Mouse (Mus musculus) limb, embryonic 15.5 days (tissue): ENCODE results near the gene Mapk7. TPM values are rescaled to one million over a fixed set of nuclear protein-coding genes. Genes with fewer than 3 reads are reported as not detected.
A peak's percentile ranks its signal among the peaks of the same experiment; 100 is the strongest.

Experiments
- ATAC-seq: fragments of 200-750 bp; cut with Nextera tagmentation; 2 replicates; pipeline ENCODE4 v1.8.0; 2017; ENCODE audit warnings: low read depth, moderate TSS enrichment; ENCODE audit not compliant: insufficient number of reproducible peaks, low FRiP score, low TSS enrichment
- H3K27ac ChIP-seq: fragments of 300-500 bp; sonication (generic); 2 replicates; pipeline ENCODE4 v1.5.1; 2015; ENCODE audit warnings: moderate library complexity, mild to moderate bottlenecking, inconsistent platforms
- H3K27me3 ChIP-seq: fragments of 300-500 bp; sonication (generic); 2 replicates; pipeline ENCODE4 v1.6.1; 2015; ENCODE audit warnings: inconsistent platforms
- H3K36me3 ChIP-seq: fragments of 300-500 bp; sonication (generic); 2 replicates; pipeline ENCODE4 v1.6.1; 2015; ENCODE audit warnings: inconsistent platforms
- H3K4me1 ChIP-seq: fragments of 300-500 bp; sonication (generic); 2 replicates; pipeline ENCODE4 v1.6.1; 2015; ENCODE audit warnings: inconsistent platforms
- H3K4me2 ChIP-seq: fragments of 300-500 bp; sonication (generic); 2 replicates; pipeline ENCODE4 v1.6.1; 2015; ENCODE audit warnings: mild to moderate bottlenecking, inconsistent platforms
- H3K4me3 ChIP-seq: fragments of 300-500 bp; sonication (generic); 2 replicates; pipeline ENCODE4 v1.5.1; 2015; ENCODE audit warnings: mild to moderate bottlenecking, inconsistent platforms
- H3K9ac ChIP-seq: fragments of 300-500 bp; sonication (generic); 2 replicates; pipeline ENCODE4 v1.6.1; 2015; ENCODE audit warnings: inconsistent platforms
- H3K9me3 ChIP-seq: fragments of 300-500 bp; sonication (generic); 2 replicates; pipeline ENCODE4 v1.6.1; 2016; ENCODE audit warnings: inconsistent platforms
- WGBS: fragments of 180-500 bp; shearing (Covaris S2); methylation state at CpG from one replicate; pipeline ENCODE4 v1.1.7; 2015; 5-methylcytosine and 5-hydroxymethylcytosine counted together
- polyA plus RNA-seq: library from polyadenylated mRNA; unstranded; fragments of >200 nt; fragmentation: Nextera tagmentation; extraction: Ambion mirVana; gene quantifications from 2 replicates; pipeline ENCODE4 v1.2.1, GENCODE M21; 2015

The Mapk7 gene
- polyA plus RNA-seq, 1 experiment from 2014 or later = 65.0 TPM

DNA sequence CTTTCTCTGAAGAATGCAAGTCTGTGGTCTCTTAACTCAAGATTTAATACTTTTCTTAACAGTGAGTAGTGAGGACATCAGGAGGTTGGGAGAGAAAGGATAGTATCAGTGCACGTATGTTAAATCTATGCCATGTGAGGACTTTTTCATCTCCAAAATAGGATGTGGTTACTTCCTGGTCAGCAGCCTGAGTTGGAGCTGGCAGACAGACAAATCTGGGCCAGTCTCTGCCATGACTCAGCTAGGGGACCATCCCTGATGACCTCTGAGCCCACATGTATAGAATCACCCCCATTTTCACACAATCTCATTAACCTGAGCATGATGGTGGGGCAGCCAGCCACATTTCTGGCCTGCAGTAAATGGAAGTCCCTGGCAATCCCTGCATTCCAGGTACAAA, 23.8 kb upstream of the Mapk7 start:
- no peak for ATAC-seq
- Histone ChIP-seq H3K9ac (no peak overlapping the region), H3K27ac (no peak overlapping the region), H3K36me3 (peaks cover 74% of the 10 kb centered on the region), H3K4me1 (no peaks in the 10 kb centered on the region), H3K27me3 (no peaks in the 10 kb centered on the region), H3K4me2 (no peak overlapping the region), H3K9me3 (no peaks in the 10 kb centered on the region), H3K4me3 (no peak overlapping the region)
- WGBS = 85% methylated on average over 1 of the region's 1 CpGs

DNA sequence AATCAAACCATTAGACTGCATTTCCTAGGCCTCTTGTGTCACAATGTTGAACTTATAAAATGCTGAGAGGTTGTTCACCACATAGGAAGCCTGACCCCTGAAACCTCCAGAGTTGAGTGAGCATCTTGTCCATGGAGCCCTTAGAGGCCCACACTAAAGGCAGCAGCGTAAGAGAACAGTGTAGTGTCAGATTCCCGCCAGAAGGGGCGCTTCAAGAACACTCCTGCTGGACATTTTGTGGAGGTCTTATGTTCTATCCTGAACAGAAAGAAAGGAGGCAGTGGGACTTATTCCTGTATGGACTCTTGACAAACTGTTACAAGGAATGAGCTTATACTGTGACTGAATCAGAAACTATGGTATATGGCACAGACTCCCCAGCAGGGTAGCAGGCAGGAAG, 20.7 kb upstream of the Mapk7 start:
- Histone ChIP-seq H3K9ac (no peak overlapping the region), H3K27me3 (no peaks in the 10 kb centered on the region), H3K9me3 (no peaks in the 10 kb centered on the region), H3K36me3 (peaks cover 50% of the 10 kb centered on the region), H3K4me2 (no peak overlapping the region), H3K4me3 (no peak overlapping the region), H3K4me1 (no peaks in the 10 kb centered on the region), H3K27ac (no peak overlapping the region)
- ATAC-seq = no peak
- WGBS = 42% methylated on average over 3 of the region's 3 CpGs

DNA sequence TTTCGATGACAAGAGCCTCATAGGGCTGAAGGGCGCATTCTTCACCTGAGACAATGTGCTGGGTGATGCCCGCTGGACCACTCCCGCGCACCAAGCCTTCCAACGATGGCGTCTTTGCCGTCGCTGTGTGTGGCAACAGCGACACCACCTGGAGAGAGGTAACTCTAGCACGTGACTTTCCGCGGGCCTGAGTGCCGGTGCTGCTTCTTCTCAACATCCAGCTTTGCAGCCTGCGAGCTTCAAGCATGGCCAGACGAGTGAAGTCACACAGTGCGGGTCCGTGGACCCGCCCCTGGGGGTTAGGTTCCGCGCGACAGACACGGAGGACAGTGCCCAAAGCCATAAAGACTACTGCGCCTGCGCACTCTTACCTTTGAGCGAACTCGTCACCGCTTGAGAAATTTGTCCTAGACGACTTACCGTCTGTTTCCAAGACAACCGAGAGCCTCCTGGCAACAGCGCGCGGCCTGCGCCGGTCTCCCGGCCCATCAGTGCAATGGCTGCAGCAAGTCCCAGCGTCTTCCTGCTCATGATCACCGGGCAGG, 10.6 kb upstream of the Mapk7 start, which contains the start of gene B9d1:
Gene B9d1 (plus strand): TSS at position 432 of the 545 bp plus-strand sequence.
- Histone ChIP-seq H3K4me1 (peaks cover 19% of the 10 kb centered on the region), H3K36me3 (no peaks in the 10 kb centered on the region), H3K9me3 (no peaks in the 10 kb centered on the region), H3K27ac (peak within 1 kb of the TSS; percentile 89), H3K4me3 (peak within 1 kb of the TSS; percentile 60), H3K4me2 (peak within 1 kb of the TSS; percentile 63), H3K9ac (peak within 1 kb of the TSS; percentile 52; the same call in 1 of the 2 replicates), H3K27me3 (no peaks in the 10 kb centered on the region)
- ATAC-seq = peak; percentile 86
- under 1% methylated on average over 39 of the region's 39 CpGs for WGBS

DNA sequence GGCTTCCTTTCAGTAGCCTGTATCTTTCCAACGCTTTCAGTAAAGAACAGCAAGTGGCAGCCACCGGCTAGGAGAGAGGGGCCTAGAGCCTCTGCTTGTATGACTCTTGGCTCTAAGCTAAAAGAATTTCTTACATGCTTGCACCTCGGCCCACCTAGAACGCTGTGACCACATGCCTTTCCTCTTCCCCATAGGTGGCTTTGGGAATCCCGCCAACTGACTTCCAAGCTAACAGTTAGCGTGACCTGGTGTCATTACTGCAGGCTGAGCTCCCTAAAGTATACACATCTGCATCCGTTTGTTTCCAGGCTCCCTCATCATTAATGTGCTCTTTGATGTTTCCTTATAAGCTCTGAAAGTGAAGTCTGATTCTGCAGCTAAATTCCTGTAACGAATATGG, 9.7 kb upstream of the Mapk7 start:
- ATAC-seq = no peak
- H3K4me2 ChIP-seq = no peak overlapping the region
- no peak overlapping the region for H3K27ac ChIP-seq

DNA sequence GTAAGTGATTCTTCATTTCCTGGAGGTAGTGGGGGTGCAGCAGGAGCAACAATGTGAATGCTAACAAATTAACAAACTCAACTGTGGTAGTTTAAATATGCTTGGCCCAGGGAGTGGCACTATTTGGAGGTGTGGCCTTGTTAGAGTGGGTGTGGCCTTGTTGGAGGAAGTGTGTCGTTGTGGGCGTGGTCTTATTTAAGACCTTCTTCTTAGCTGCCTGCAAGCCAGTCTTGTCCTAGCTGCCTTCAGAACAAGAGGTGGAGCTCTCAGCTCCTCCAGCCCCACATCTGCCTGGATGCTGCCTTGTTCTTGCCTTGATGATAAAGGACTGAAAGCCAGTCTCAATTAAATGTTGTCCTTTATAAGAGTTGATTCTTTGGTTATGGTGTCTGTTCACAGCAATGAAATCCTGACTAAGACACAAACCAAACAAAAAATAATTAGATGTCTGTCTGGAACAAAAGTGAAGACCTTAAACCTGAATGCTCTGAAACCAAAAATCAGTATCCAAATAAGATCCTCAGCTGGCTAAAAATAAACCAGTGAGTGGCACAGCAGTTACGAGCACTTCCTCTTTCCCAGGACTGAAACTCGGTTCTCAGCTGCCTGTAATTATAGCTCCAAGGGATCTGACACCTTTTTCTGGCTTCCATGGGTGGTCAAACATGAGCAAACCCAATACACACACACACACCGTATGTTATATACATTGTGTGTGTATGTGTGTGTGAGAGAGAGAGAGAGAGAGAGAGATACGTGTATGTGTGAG, 4.7 kb upstream of the Mapk7 start:
- peaks cover 1% of the 10 kb centered on the region; the same call in 1 of the 2 replicates for H3K4me1 ChIP-seq
- no peak overlapping the region for H3K9ac ChIP-seq
- H3K4me2 ChIP-seq = no peak overlapping the region
- H3K4me3 ChIP-seq = no peak overlapping the region
- WGBS = 55% methylated on average over 6 of the region's 6 CpGs
- no peak for ATAC-seq
- no peaks in the 10 kb centered on the region for H3K9me3 ChIP-seq
- H3K27me3 ChIP-seq = no peaks in the 10 kb centered on the region
- H3K27ac ChIP-seq = no peak overlapping the region
- no peaks in the 10 kb centered on the region for H3K36me3 ChIP-seq

More for the DNA sequence above, 9.7 kb upstream of the Mapk7 start:
- no peak overlapping the region for H3K9ac ChIP-seq
- peaks cover 19% of the 10 kb centered on the region for H3K4me1 ChIP-seq
- H3K27me3 ChIP-seq = no peaks in the 10 kb centered on the region
- no peak overlapping the region for H3K4me3 ChIP-seq
- 30% methylated on average over 8 of the region's 8 CpGs for WGBS
- H3K9me3 ChIP-seq = no peaks in the 10 kb centered on the region
- no peaks in the 10 kb centered on the region for H3K36me3 ChIP-seq

DNA sequence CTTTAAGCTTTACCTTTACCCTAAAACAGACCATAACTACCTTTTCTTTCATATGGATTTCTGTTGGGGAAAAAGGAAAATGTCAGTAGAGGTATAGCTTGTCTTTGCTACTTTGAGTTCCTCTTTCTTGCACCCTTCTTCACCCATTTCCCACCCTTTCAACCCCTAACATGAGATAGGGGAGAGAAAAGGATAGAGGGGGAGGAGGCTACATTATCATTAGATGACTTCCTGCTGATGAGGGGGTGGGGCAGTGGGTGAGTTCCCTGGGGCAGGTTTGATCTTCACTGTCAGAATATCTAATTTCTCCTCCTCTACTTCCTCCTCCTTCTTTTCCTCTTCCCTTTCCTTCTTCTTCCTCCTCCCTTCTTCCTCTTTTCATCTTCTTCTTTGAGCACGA, 3.3 kb upstream of the Mapk7 start:
- no peaks in the 10 kb centered on the region for H3K9me3 ChIP-seq
- no peak overlapping the region for H3K4me3 ChIP-seq
- 81% methylated on average over 1 of the region's 1 CpGs for WGBS
- no peaks in the 10 kb centered on the region for H3K27me3 ChIP-seq
- H3K4me2 ChIP-seq = no peak overlapping the region
- H3K27ac ChIP-seq = no peak overlapping the region
- no peak overlapping the region for H3K9ac ChIP-seq
- no peaks in the 10 kb centered on the region for H3K36me3 ChIP-seq
- no peak for ATAC-seq
- peaks cover 11% of the 10 kb centered on the region for H3K4me1 ChIP-seq

DNA sequence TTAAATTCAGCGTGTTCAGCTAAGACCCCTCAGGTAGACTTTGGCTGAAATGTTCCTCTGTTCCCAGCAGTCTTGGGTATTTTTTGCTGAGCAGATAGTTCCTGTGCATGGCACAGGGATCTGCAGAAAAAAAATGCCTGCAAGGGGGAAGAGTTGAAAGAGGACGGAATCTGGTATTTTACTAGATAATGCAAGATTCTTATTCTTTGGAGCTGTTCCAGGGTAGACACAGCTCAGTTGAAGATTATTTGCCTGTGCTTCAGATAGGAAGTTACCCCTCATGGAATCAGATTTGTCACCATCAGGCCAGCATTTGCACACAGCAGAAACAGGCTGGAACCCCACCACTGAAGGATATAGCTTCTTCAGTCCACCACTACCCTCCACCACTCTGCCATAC, 1.3 kb upstream of the Mapk7 start:
- H3K4me1 ChIP-seq = peaks cover 11% of the 10 kb centered on the region
- H3K27me3 ChIP-seq = no peaks in the 10 kb centered on the region
- WGBS = 82% methylated on average over 2 of the region's 2 CpGs
- ATAC-seq = no peak
- H3K4me2 ChIP-seq = no peak overlapping the region
- no peak overlapping the region for H3K4me3 ChIP-seq
- H3K9ac ChIP-seq = no peak overlapping the region
- H3K36me3 ChIP-seq = peaks cover 15% of the 10 kb centered on the region
- no peaks in the 10 kb centered on the region for H3K9me3 ChIP-seq
- H3K27ac ChIP-seq = peak overlapping the region; percentile 89

DNA sequence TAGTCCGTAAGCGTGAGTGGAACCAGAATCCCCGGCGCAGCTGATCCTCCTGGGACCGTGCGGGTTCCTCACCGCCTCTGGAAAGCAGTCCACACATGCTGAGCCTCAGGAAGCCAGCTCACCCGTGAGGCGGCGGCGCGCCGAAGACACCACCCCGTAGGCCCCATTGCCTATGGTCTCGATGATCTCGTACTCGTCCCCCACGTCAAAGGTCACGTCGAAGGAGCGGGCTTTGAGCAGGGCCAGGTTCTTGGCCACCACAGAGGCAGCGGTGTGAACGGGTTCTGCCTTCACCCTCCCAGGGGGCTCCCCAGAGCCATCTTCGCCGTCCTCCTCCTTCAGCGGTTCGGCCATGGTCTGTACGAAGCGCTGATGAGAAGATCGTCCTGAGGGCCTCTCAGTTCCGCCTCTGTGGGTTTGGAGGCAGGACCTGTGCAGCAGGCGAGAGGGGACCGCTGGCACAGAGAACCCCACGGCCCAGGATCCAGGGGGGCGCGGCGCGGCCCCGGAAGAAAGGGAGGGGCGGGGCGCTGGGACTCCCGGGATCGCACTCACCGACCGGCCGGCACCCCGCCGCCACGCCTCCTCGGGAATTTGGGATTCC, 579 bp downstream of the Mapk7 start:
- ATAC-seq = peak; percentile 23; the same call in 1 of the 2 replicates
- H3K4me2 ChIP-seq = peak overlapping the region; percentile 76
- no peaks in the 10 kb centered on the region for H3K9me3 ChIP-seq
- peak overlapping the region; percentile 90 for H3K4me3 ChIP-seq
- peaks cover 28% of the 10 kb centered on the region for H3K4me1 ChIP-seq
- peaks cover 34% of the 10 kb centered on the region for H3K36me3 ChIP-seq
- WGBS = under 1% methylated on average over 49 of the region's 50 CpGs
- H3K27ac ChIP-seq = peak overlapping the region; percentile 84
- no peaks in the 10 kb centered on the region for H3K27me3 ChIP-seq
- peak overlapping the region; percentile 75 for H3K9ac ChIP-seq

DNA sequence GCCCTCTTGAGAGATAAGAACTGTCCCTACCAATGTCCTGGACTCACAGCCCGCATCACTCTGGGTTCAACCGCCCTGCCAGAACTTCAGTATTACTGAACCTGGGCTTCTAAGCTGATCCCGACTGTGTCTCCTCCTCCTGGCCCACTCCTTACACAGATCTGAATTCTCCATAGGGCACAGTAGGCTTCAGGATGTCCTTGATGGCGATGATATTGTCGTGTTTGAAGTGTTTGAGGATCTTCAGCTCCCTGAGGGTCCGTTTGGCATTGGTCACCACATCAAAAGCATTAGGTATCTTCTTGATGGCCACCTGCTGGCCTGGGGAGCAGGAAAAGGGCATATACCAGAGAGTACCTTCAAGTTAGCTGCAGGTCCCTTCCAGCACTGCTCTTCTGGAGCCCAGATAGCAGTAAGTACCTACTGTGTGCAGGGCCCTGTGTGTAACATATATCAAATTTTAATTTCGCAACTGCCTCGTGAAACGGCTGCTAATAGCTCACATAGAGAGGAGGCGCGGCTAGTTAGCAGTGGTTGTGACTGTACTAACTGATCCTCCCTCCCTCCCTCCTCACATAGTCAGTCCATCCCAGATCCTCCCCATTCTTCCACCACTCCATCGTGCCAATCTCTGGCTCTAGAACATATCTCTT, 1.3 kb downstream of the Mapk7 start:
- Histone ChIP-seq H3K36me3 (peaks cover 42% of the 10 kb centered on the region), H3K9me3 (no peaks in the 10 kb centered on the region), H3K9ac (peak overlapping the region; percentile 75), H3K4me1 (peaks cover 34% of the 10 kb centered on the region), H3K4me3 (peak overlapping the region; percentile 90), H3K4me2 (peak overlapping the region; percentile 76), H3K27ac (no peak overlapping the region; the same call in 1 of the 2 replicates), H3K27me3 (no peaks in the 10 kb centered on the region)
- 65% methylated on average over 12 of the region's 12 CpGs for WGBS
- ATAC-seq = no peak

DNA sequence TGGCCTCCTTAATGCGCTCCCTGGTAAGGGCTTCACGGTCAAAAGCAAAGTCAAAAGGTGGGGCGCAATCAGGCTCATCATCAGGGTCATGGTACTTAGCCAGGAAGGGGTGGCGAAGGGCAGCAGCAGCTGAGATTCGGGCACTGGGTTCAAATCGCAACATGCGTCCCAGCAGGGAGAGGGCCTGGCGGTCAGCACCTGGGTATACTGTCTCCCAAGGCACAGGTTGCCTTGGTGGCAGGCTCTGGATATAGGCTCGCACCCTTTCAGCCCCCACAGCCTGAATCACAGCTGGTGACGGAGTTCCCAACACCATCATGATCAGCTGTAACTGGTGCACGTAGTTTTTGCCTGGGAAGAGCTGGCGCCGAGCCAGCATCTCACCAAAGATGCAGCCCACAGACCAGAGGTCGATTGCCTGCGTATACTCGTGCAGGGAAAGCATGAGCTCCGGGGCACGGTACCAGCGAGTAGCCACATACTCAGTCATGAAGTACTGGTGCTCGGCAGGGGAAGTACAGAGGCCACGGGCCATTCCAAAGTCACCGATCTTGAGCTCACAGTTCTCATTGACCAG, 3.2 kb downstream of the Mapk7 start:
- Histone ChIP-seq H3K27me3 (no peaks in the 10 kb centered on the region), H3K4me3 (no peak overlapping the region), H3K27ac (no peak overlapping the region), H3K9me3 (no peaks in the 10 kb centered on the region), H3K4me1 (peaks cover 52% of the 10 kb centered on the region), H3K4me2 (no peak overlapping the region), H3K36me3 (peaks cover 48% of the 10 kb centered on the region), H3K9ac (no peak overlapping the region)
- ATAC-seq = no peak
- 92% methylated on average over 22 of the region's 22 CpGs for WGBS

DNA sequence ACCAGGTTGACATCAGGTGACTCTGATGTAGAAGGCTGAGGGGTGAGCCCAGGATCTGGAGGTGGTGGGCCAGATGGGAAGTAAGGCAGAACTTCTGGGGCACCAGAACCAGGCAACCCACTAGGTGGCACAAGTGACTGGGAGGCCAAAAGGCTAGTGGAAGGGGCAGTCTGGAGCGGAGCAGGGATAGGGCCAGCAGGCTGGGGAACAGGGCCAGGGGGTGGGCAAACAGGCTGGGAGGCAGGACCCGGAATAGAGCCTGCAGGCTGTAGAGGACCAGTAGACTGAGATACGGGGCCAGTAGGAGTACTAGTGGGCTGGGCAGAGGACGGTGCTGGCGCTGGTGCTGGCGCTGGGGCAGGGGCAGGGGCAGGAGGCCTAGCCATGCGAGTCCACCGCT, 4.3 kb downstream of the Mapk7 start:
- H3K27ac ChIP-seq = peak overlapping the region; percentile 28; the same call in 1 of the 2 replicates
- WGBS = 91% methylated on average over 8 of the region's 8 CpGs
- no peaks in the 10 kb centered on the region for H3K9me3 ChIP-seq
- peaks cover 48% of the 10 kb centered on the region for H3K36me3 ChIP-seq
- no peak overlapping the region for H3K4me2 ChIP-seq
- H3K4me3 ChIP-seq = no peak overlapping the region
- H3K4me1 ChIP-seq = peaks cover 63% of the 10 kb centered on the region
- no peak for ATAC-seq
- no peaks in the 10 kb centered on the region for H3K27me3 ChIP-seq
- H3K9ac ChIP-seq = no peak overlapping the region
